Mouse (Mus musculus): ENCODE measurements around the gene Rhobtb1. TPM values are rescaled to one million over a fixed set of nuclear protein-coding genes. Genes with fewer than 3 reads are reported as not detected.

The Rhobtb1 gene
- total and polyA plus RNA-seq, 2 experiments from 2014 or later = 29.9 to 38.4 TPM

GRCm38 (mm10) chr10:69206081-69206480 is 54.8 kb downstream of the Rhobtb1 start:
- no peaks in the 10 kb centered on the region for H3K27me3 ChIP-seq (ENCODE audit: control insufficient read depth, insufficient read depth, low read length)
- H3K9ac ChIP-seq (replicated peaks; ENCODE audit: low read depth, low read length) = no peak overlapping the region
- no peak overlapping the region for H3K4me3 ChIP-seq (ENCODE audit: low read depth, low read length)
- DNase-seq (ENCODE audit: low spot score) = no peak
- WGBS = 73% methylated on average over 6 of the region's 6 CpGs
- H3K4me1 ChIP-seq (ENCODE audit: control insufficient read depth, insufficient read depth) = peaks cover 4% of the 10 kb centered on the region; the same call in 1 of the 2 replicates
- H3K9me3 ChIP-seq (replicated peaks; ENCODE audit: control insufficient read depth, low read length) = no peaks in the 10 kb centered on the region
- no peak for TF ChIP-seq CTCF (IDR thresholded peaks at IDR 0.05; ENCODE audit: low read depth)
- no peak for TF ChIP-seq EP300 (IDR thresholded peaks at IDR 0.05; ENCODE audit: low read depth)
- H3K4me2 ChIP-seq (ENCODE audit: low read depth, low read length) = no peak overlapping the region
- H3K27ac ChIP-seq (ENCODE audit: low read depth) = no peak overlapping the region
- no peak for ATAC-seq (ENCODE audit: insufficient read depth, low read depth)
- no peaks in the 10 kb centered on the region for H3K36me3 ChIP-seq (replicated peaks; ENCODE audit: control insufficient read depth, insufficient read depth, low read length)

- no peak overlapping the region for H3K27ac ChIP-seq (ENCODE audit: low read depth)
- H3K9ac ChIP-seq (replicated peaks; ENCODE audit: low read depth, low read length) = no peak overlapping the region
- H3K4me1 ChIP-seq (ENCODE audit: control insufficient read depth, insufficient read depth) = peaks cover 4% of the 10 kb centered on the region; the same call in 1 of the 2 replicates
- DNase-seq (ENCODE audit: low spot score) (no peak), ATAC-seq (ENCODE audit: insufficient read depth, low read depth) (no peak)
- H3K4me3 ChIP-seq (ENCODE audit: low read depth, low read length) = no peak overlapping the region
- TF ChIP-seq CTCF (IDR thresholded peaks at IDR 0.05; ENCODE audit: low read depth) (no peak), EP300 (IDR thresholded peaks at IDR 0.05; ENCODE audit: low read depth) (no peak)
- H3K9me3 ChIP-seq (replicated peaks; ENCODE audit: control insufficient read depth, low read length) = no peaks in the 10 kb centered on the region
- H3K27me3 ChIP-seq (ENCODE audit: control insufficient read depth, insufficient read depth, low read length) = no peaks in the 10 kb centered on the region
- H3K36me3 ChIP-seq (replicated peaks; ENCODE audit: control insufficient read depth, insufficient read depth, low read length) = no peaks in the 10 kb centered on the region
- 76% methylated on average over 7 of the region's 7 CpGs for WGBS
- no peak overlapping the region for H3K4me2 ChIP-seq (ENCODE audit: low read depth, low read length)
Measured at GRCm38 (mm10) chr10:69207481-69207880, 56.2 kb downstream of the Rhobtb1 start.

GRCm38 (mm10) chr10:69207981-69208630 is 56.9 kb downstream of the Rhobtb1 start:
- H3K4me3 ChIP-seq (ENCODE audit: low read depth, low read length) = no peak overlapping the region
- H3K9me3 ChIP-seq (replicated peaks; ENCODE audit: control insufficient read depth, low read length) = no peaks in the 10 kb centered on the region
- H3K36me3 ChIP-seq (replicated peaks; ENCODE audit: control insufficient read depth, insufficient read depth, low read length) = no peaks in the 10 kb centered on the region
- no peak overlapping the region for H3K9ac ChIP-seq (replicated peaks; ENCODE audit: low read depth, low read length)
- no peak for DNase-seq (ENCODE audit: low spot score)
- ATAC-seq (ENCODE audit: insufficient read depth, low read depth) = no peak
- H3K4me2 ChIP-seq (ENCODE audit: low read depth, low read length) = no peak overlapping the region
- H3K27ac ChIP-seq (ENCODE audit: low read depth) = no peak overlapping the region
- no peaks in the 10 kb centered on the region for H3K27me3 ChIP-seq (ENCODE audit: control insufficient read depth, insufficient read depth, low read length)
- no peak for TF ChIP-seq EP300 (IDR thresholded peaks at IDR 0.05; ENCODE audit: low read depth)
- TF ChIP-seq CTCF (IDR thresholded peaks at IDR 0.05; ENCODE audit: low read depth) = no peak
- peaks cover 4% of the 10 kb centered on the region; the same call in 1 of the 2 replicates for H3K4me1 ChIP-seq (ENCODE audit: control insufficient read depth, insufficient read depth)
- 85% methylated on average over 15 of the region's 15 CpGs for WGBS

GRCm38 (mm10) chr10:69208705-69209104 is 57.5 kb downstream of the Rhobtb1 start:
- H3K9me3 ChIP-seq (replicated peaks; ENCODE audit: control insufficient read depth, low read length) = no peaks in the 10 kb centered on the region
- no peak for DNase-seq (ENCODE audit: low spot score)
- no peak overlapping the region for H3K27ac ChIP-seq (ENCODE audit: low read depth)
- peaks cover 5% of the 10 kb centered on the region; the same call in 1 of the 2 replicates for H3K4me1 ChIP-seq (ENCODE audit: control insufficient read depth, insufficient read depth)
- no peaks in the 10 kb centered on the region for H3K36me3 ChIP-seq (replicated peaks; ENCODE audit: control insufficient read depth, insufficient read depth, low read length)
- H3K4me2 ChIP-seq (ENCODE audit: low read depth, low read length) = no peak overlapping the region
- no peak for ATAC-seq (ENCODE audit: insufficient read depth, low read depth)
- whole genome bisulfite sequencing = 91% methylated on average over 3 of the region's 3 CpGs
- no peak overlapping the region for H3K9ac ChIP-seq (replicated peaks; ENCODE audit: low read depth, low read length)
- H3K4me3 ChIP-seq (ENCODE audit: low read depth, low read length) = no peak overlapping the region
- no peaks in the 10 kb centered on the region for H3K27me3 ChIP-seq (ENCODE audit: control insufficient read depth, insufficient read depth, low read length)
- TF ChIP-seq CTCF (IDR thresholded peaks at IDR 0.05; ENCODE audit: low read depth) (no peak), EP300 (IDR thresholded peaks at IDR 0.05; ENCODE audit: low read depth) (no peak)

DNA sequence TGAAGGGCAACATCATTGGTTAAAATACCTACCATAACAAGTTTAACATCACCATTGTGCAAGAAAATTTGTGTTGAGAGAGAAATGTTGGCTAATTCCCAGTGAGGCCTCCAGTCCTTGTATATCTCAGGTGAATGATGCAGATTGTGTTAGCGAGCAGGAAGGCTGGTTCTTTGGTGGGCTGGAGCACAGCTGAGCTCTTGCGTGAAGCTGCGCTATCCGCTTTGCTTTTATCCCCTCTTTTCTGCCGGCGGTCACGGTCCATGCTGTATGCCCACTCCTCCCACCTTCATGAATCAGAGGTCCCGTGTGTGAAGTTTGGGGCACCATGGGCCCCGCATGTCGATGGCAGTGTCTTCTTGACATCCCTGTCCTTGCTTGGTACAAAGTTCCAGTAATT is 58.8 kb downstream of the Rhobtb1 start:
- H3K4me2 ChIP-seq (ENCODE audit: low read depth, low read length) = no peak overlapping the region
- peaks cover 9% of the 10 kb centered on the region; the same call in 1 of the 2 replicates for H3K4me1 ChIP-seq (ENCODE audit: control insufficient read depth, insufficient read depth)
- DNase-seq (ENCODE audit: low spot score) = no peak
- no peaks in the 10 kb centered on the region for H3K9me3 ChIP-seq (replicated peaks; ENCODE audit: control insufficient read depth, low read length)
- H3K9ac ChIP-seq (replicated peaks; ENCODE audit: low read depth, low read length) = no peak overlapping the region
- H3K4me3 ChIP-seq (ENCODE audit: low read depth, low read length) = no peak overlapping the region
- no peak overlapping the region for H3K27ac ChIP-seq (ENCODE audit: low read depth)
- H3K36me3 ChIP-seq (replicated peaks; ENCODE audit: control insufficient read depth, insufficient read depth, low read length) = no peaks in the 10 kb centered on the region
- H3K27me3 ChIP-seq (ENCODE audit: control insufficient read depth, insufficient read depth, low read length) = no peaks in the 10 kb centered on the region
- no peak for TF ChIP-seq CTCF (IDR thresholded peaks at IDR 0.05; ENCODE audit: low read depth)
- no peak for TF ChIP-seq EP300 (IDR thresholded peaks at IDR 0.05; ENCODE audit: low read depth)
- 96% methylated on average over 10 of the region's 10 CpGs for WGBS
- ATAC-seq (ENCODE audit: insufficient read depth, low read depth) = no peak

DNA sequence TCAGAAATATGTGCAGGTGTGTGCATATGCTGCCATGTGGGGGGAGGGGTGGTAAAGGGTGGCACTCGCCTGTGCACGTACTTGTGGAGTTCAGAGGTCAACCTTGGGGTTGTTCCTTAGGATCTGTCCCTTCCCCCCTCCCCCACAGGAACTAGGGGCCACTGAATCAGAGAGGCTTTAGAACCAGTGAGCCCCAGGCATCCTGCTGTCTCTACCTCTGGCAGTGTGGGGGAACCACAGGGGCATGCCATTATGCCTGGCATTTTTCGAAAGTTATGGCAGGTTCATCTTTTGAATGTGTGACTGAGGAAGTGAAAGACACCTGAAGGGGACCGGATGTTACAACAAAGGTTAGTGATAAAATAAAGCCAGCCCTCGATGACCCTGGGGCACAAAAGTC is 59.4 kb downstream of the Rhobtb1 start:
- 78% methylated on average over 5 of the region's 5 CpGs for WGBS
- DNase-seq (ENCODE audit: low spot score) (no peak), ATAC-seq (ENCODE audit: insufficient read depth, low read depth) (no peak)
- no peaks in the 10 kb centered on the region for H3K36me3 ChIP-seq (replicated peaks; ENCODE audit: control insufficient read depth, insufficient read depth, low read length)
- no peak for TF ChIP-seq CTCF (IDR thresholded peaks at IDR 0.05; ENCODE audit: low read depth)
- no peak for TF ChIP-seq EP300 (IDR thresholded peaks at IDR 0.05; ENCODE audit: low read depth)
- no peak overlapping the region for H3K4me2 ChIP-seq (ENCODE audit: low read depth, low read length)
- no peak overlapping the region for H3K27ac ChIP-seq (ENCODE audit: low read depth)
- H3K4me1 ChIP-seq (ENCODE audit: control insufficient read depth, insufficient read depth) = peaks cover 9% of the 10 kb centered on the region; the same call in 1 of the 2 replicates
- no peaks in the 10 kb centered on the region for H3K27me3 ChIP-seq (ENCODE audit: control insufficient read depth, insufficient read depth, low read length)
- no peak overlapping the region for H3K9ac ChIP-seq (replicated peaks; ENCODE audit: low read depth, low read length)
- no peaks in the 10 kb centered on the region for H3K9me3 ChIP-seq (replicated peaks; ENCODE audit: control insufficient read depth, low read length)
- H3K4me3 ChIP-seq (ENCODE audit: low read depth, low read length) = no peak overlapping the region
